Mouse (Mus musculus): ENCODE measurements around the gene Heyl. TPM values are rescaled to one million over a fixed set of nuclear protein-coding genes. Genes with fewer than 3 reads are reported as not detected.
"Not testable (repeated sequence)": the region's sequence is repeated elsewhere in the genome, so short reads cannot be mapped to it uniquely, and the experiment has no call there.

Gene Heyl
- polyA plus RNA-seq, 1 experiment from 2014 or later = 13.6 TPM

- Histone ChIP-seq H3K27me3 (no peaks in the 10 kb centered on the region), H3K9ac (no peak overlapping the region), H3K4me2 (no peak overlapping the region), H3K27ac (replicated peaks) (no peak overlapping the region), H3K4me3 (no peak overlapping the region), H3K36me3 (peaks cover 95% of the 10 kb centered on the region), H3K4me1 (replicated peaks) (no peaks in the 10 kb centered on the region), H3K9me3 (no peaks in the 10 kb centered on the region)
- ATAC-seq (ENCODE audit: low read depth) = no peak
- 81% methylated on average over 7 of the region's 7 CpGs for WGBS
These were observed 60.5 kb downstream of the Heyl start for GRCm38 (mm10) chr4:123293661-123294443.

GRCm38 (mm10) chr4:123295026-123295425 is 61.7 kb downstream of the Heyl start:
- H3K9ac ChIP-seq; H3K4me3 ChIP-seq; H3K27me3 ChIP-seq; H3K4me1 ChIP-seq (replicated peaks); H3K27ac ChIP-seq (replicated peaks); H3K4me2 ChIP-seq; H3K9me3 ChIP-seq; ATAC-seq (ENCODE audit: low read depth): not testable (repeated sequence)
- 95% methylated on average over 15 of the region's 15 CpGs for WGBS
- peaks cover 95% of the 10 kb centered on the region for H3K36me3 ChIP-seq

DNA sequence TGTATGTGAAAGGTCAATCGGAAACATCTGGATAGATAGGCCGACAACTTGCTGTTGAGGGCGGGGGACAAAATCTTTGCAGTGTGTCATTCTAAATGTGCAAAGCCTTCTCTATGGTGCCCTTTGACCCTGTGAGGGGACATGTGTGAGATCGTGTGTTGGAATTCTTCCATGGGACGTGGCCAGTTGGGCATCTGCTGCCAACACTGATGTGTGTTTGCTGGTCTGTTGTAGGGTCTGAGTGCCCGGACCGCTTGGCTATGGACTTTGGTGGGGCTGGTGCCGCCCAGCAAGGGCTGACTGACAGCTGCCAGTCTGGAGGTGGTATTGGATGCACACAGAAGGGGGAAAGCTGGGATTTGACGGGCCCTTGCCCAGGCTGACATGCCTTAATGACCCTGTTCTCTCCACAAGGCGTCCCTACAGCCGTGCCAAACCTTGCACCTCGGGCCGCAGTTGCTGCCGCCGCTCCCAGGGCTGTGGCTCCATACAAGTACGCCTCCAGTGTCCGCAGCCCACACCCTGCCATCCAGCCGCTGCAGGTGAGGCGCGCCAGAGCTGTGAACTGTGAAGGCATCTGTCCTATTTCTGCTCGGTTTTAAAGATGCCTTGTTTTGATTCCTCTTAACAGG is 62.3 kb downstream of the Heyl start:
- no peak overlapping the region for H3K9ac ChIP-seq
- ATAC-seq (ENCODE audit: low read depth) = no peak
- no peak overlapping the region for H3K4me3 ChIP-seq
- H3K36me3 ChIP-seq = peaks cover 97% of the 10 kb centered on the region
- H3K4me1 ChIP-seq (replicated peaks) = no peaks in the 10 kb centered on the region
- 94% methylated on average over 21 of the region's 21 CpGs for WGBS
- no peaks in the 10 kb centered on the region for H3K27me3 ChIP-seq
- no peaks in the 10 kb centered on the region for H3K9me3 ChIP-seq
- H3K27ac ChIP-seq (replicated peaks) = no peak overlapping the region
- no peak overlapping the region for H3K4me2 ChIP-seq

GRCm38 (mm10) chr4:123296148-123296534 is 62.8 kb downstream of the Heyl start:
- no peak for ATAC-seq (ENCODE audit: low read depth)
- no peak overlapping the region for H3K4me3 ChIP-seq
- WGBS = 91% methylated on average over 5 of the region's 5 CpGs

DNA sequence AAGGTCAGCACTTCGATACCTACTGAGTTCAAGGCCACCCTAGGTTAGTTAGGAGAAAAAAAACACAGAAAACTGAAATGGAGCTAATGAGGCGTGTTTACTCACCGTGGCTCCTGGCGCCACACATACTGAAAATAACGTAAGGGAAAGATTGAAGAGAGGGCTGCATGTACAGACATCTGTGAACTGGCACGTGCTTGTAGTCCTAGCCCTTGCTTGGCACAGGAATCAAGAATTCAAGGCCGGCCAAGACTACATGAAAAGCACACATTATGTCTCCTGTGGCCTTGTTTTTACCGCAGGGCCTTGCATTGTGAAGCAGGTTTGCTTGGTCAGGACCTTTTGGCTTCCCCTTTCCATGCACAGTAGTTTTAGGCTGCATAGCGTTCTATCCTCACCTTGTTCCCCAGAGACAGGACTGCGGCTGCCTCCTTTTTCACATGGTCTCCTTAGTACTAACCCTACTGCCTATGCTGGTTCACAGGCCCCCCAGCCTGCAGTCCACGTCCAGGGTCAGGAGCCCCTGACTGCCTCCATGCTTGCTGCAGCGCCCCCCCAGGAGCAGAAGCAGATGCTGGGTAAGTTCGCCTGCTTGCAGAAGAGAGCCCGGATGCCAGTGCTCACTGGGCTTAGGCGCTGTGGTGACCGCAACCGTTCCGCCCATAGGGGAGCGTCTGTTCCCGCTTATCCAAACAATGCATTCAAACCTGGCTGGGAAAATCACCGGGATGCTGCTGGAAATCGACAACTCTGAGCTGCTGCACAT is 64.0 kb downstream of the Heyl start:
- Histone ChIP-seq H3K4me2 (no peak overlapping the region), H3K4me3 (no peak overlapping the region), H3K9me3 (no peaks in the 10 kb centered on the region), H3K9ac (no peak overlapping the region), H3K27me3 (no peaks in the 10 kb centered on the region), H3K27ac (replicated peaks) (no peak overlapping the region), H3K36me3 (peaks cover 92% of the 10 kb centered on the region), H3K4me1 (replicated peaks) (no peaks in the 10 kb centered on the region)
- ATAC-seq (ENCODE audit: low read depth) = no peak
- WGBS = 92% methylated on average over 22 of the region's 22 CpGs

More at GRCm38 (mm10) chr4:123296148-123296534, 62.8 kb downstream of the Heyl start:
- no peak overlapping the region for H3K4me2 ChIP-seq
- H3K4me1 ChIP-seq (replicated peaks) = no peaks in the 10 kb centered on the region
- H3K9me3 ChIP-seq = no peaks in the 10 kb centered on the region
- no peaks in the 10 kb centered on the region for H3K27me3 ChIP-seq
- no peak overlapping the region for H3K9ac ChIP-seq
- H3K27ac ChIP-seq (replicated peaks) = no peak overlapping the region
- peaks cover 96% of the 10 kb centered on the region for H3K36me3 ChIP-seq

- Histone ChIP-seq H3K9ac (no peak overlapping the region), H3K4me2 (no peak overlapping the region), H3K36me3 (peaks cover 92% of the 10 kb centered on the region), H3K4me3 (no peak overlapping the region), H3K4me1 (replicated peaks) (no peaks in the 10 kb centered on the region), H3K27me3 (no peaks in the 10 kb centered on the region), H3K27ac (replicated peaks) (no peak overlapping the region), H3K9me3 (no peaks in the 10 kb centered on the region)
- no peak for ATAC-seq (ENCODE audit: low read depth)
- 89% methylated on average over 4 of the region's 4 CpGs for WGBS
These were observed 64.9 kb downstream of the Heyl start for GRCm38 (mm10) chr4:123298226-123298625.

- no peak overlapping the region for H3K4me2 ChIP-seq
- H3K9ac ChIP-seq = no peak overlapping the region
- no peak overlapping the region for H3K4me3 ChIP-seq
- no peaks in the 10 kb centered on the region for H3K4me1 ChIP-seq (replicated peaks)
- H3K27me3 ChIP-seq = no peaks in the 10 kb centered on the region
- 97% methylated on average over 11 of the region's 11 CpGs for WGBS
- peaks cover 92% of the 10 kb centered on the region for H3K36me3 ChIP-seq
- H3K27ac ChIP-seq (replicated peaks) = no peak overlapping the region
- no peaks in the 10 kb centered on the region for H3K9me3 ChIP-seq
- no peak for ATAC-seq (ENCODE audit: low read depth)
These were observed 65.8 kb downstream of the Heyl start for GRCm38 (mm10) chr4:123298980-123299670.

Other genes starting within 250 kb of the Heyl start
- 59.6 and 61.3 TPM in 2 replicates for gene Mycl, start 237.9 kb upstream of the Heyl start, polyA plus RNA-seq (2015; fragmentation: Nextera tagmentation; extraction: Ambion mirVana)
- 23.0 and 27.2 TPM in 2 replicates for gene Trit1, start 217.0 kb upstream of the Heyl start, polyA plus RNA-seq (2015; fragmentation: Nextera tagmentation; extraction: Ambion mirVana)
- 0.14 and 0.18 TPM in 2 replicates for gene Bmp8b, start 128.4 kb upstream of the Heyl start, polyA plus RNA-seq (2015; fragmentation: Nextera tagmentation; extraction: Ambion mirVana)
- gene Oxct2b, start 117.3 kb upstream of the Heyl start, polyA plus RNA-seq (2015; fragmentation: Nextera tagmentation; extraction: Ambion mirVana) = 0.45 TPM in 1 of 2 replicates, not detected in the other
- gene Ppie, start 93.6 kb upstream of the Heyl start, polyA plus RNA-seq (2015; fragmentation: Nextera tagmentation; extraction: Ambion mirVana) = 61.8 and 62.7 TPM in 2 replicates
- gene Hpcal4, start 50.3 kb upstream of the Heyl start, polyA plus RNA-seq (2015; fragmentation: Nextera tagmentation; extraction: Ambion mirVana) = 10.4 and 11.2 TPM in 2 replicates
- not detected in 2 replicates for gene Nt5c1a, start 32.1 kb upstream of the Heyl start, polyA plus RNA-seq (2015; fragmentation: Nextera tagmentation; extraction: Ambion mirVana)
- gene Pabpc4, start 28.8 kb downstream of the Heyl start, polyA plus RNA-seq (2015; fragmentation: Nextera tagmentation; extraction: Ambion mirVana) = 24.2 and 25.0 TPM in 2 replicates
- gene Oxct2a, start 90.1 kb downstream of the Heyl start, polyA plus RNA-seq (2015; fragmentation: Nextera tagmentation; extraction: Ambion mirVana) = not detected in 2 replicates
- gene Bmp8a, start 109.7 kb downstream of the Heyl start, polyA plus RNA-seq (2015; fragmentation: Nextera tagmentation; extraction: Ambion mirVana) = 0.28 and 0.33 TPM in 2 replicates